In the genomic region with DNA sequence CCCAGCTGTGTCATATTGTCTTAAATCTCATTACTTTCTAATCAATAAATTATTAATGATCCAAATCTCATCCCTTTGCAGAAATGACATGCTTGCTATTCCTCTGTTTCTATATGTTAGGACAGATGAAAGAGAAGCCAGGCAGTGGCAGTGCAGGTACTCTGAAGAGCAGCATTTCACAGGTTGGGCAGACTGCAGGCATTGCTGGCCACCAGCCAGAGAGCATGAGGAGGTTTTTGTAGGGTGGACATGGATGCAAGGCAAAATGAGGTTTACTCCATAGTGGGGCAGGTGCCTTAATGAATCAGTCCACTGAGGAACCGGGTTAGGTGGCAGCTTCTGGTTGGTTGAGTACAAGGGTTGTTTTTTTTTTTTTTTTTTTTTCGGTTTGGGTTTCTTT, we compare ENCODE assay signal across 14 mouse cellular contexts.
"Had no signal": no experiment of that assay in that cellular context is flagged by ENCODE, and none has a peak within 500 bp of the region (broad histone marks: within the 10 kb centered on the region; RNA-seq: fewer than 3 reads in every experiment).

No protein-coding gene starts in this region.

- DNase-seq: kidney, adult 9 months; lung, embryonic 14.5 days; lung, postnatal 10 days; right cerebral cortex, postnatal 14 days; thymus, adult 18-20 months; thymus, postnatal 14 days had no signal

- H3K27ac ChIP-seq: kidney, postnatal 0 days; limb, embryonic 15.5 days; liver, embryonic 12.5 days; macrophage; midbrain, embryonic 15.5 days; neural tube, embryonic 13.5 days had no signal

- H3K4me1 ChIP-seq: limb, embryonic 15.5 days; liver, embryonic 12.5 days; megakaryocyte, embryonic 14.5 days; midbrain, embryonic 15.5 days; neural tube, embryonic 13.5 days had no signal

- H3K27me3 ChIP-seq: limb, embryonic 15.5 days; liver, embryonic 12.5 days; megakaryocyte, embryonic 14.5 days; midbrain, embryonic 15.5 days; neural tube, embryonic 13.5 days had no signal

- H3K4me3 ChIP-seq: left cerebral cortex, adult 2 months; limb, embryonic 15.5 days; liver, embryonic 12.5 days; megakaryocyte, embryonic 14.5 days; midbrain, embryonic 15.5 days; neural tube, embryonic 13.5 days had no signal

- H3K36me3 ChIP-seq: limb, embryonic 15.5 days; liver, embryonic 12.5 days; midbrain, embryonic 15.5 days; neural tube, embryonic 13.5 days had no signal

- H3K9me3 ChIP-seq: limb, embryonic 15.5 days; liver, embryonic 12.5 days; midbrain, embryonic 15.5 days; neural tube, embryonic 13.5 days had no signal

- ATAC-seq: liver, embryonic 12.5 days; midbrain, embryonic 15.5 days had no signal
